Mouse (Mus musculus) midbrain, postnatal 0 days (tissue): ENCODE results near the gene D16Ertd472e. TPM values are rescaled to one million over a fixed set of nuclear protein-coding genes. Genes with fewer than 3 reads are reported as not detected.

Experiments
- ATAC-seq: fragments of 200-750 bp; cut with Nextera tagmentation; 2 replicates; pipeline ENCODE4 v1.8.0; 2017; ENCODE audit warnings: moderate number of reproducible peaks, mild to moderate bottlenecking, moderate TSS enrichment, moderate library complexity; ENCODE audit not compliant: low FRiP score
- DNase-seq: peaks from one replicate; pipeline ENCODE4 v3.0.0-alpha.2; 2015; ENCODE audit warnings: low spot score
- H3K27ac ChIP-seq: fragments of 300-500 bp; sonication (generic); 2 replicates; pipeline ENCODE4 v1.5.1; 2014; ENCODE audit warnings: low read depth, mild to moderate bottlenecking, low read length, mixed read lengths
- H3K27me3 ChIP-seq: fragments of 300-500 bp; sonication (generic); 2 replicates; pipeline ENCODE4 v1.6.1; 2014; ENCODE audit warnings: low read length, control low read depth, mixed read lengths; ENCODE audit not compliant: insufficient read depth
- H3K36me3 ChIP-seq: fragments of 300-500 bp; sonication (generic); 2 replicates; pipeline ENCODE4 v1.6.1; 2014; ENCODE audit warnings: low read length, control low read depth, mixed read lengths; ENCODE audit not compliant: insufficient read depth
- H3K4me1 ChIP-seq: fragments of 300-500 bp; sonication (generic); 2 replicates; pipeline ENCODE4 v1.6.1; 2014; ENCODE audit warnings: mild to moderate bottlenecking, control low read depth, antibody characterized with exemption, low read length, mixed read lengths; ENCODE audit not compliant: insufficient read depth
- H3K4me2 ChIP-seq: fragments of 300-500 bp; sonication (generic); 2 replicates; pipeline ENCODE4 v1.6.1; 2014; ENCODE audit warnings: low read depth, mild to moderate bottlenecking, low read length, mixed read lengths; ENCODE audit not compliant: poor library complexity, severe bottlenecking
- H3K4me3 ChIP-seq: fragments of 300-500 bp; sonication (generic); 2 replicates; pipeline ENCODE4 v1.5.1; 2014; ENCODE audit warnings: low read depth, mild to moderate bottlenecking, low read length, moderate library complexity
- H3K9ac ChIP-seq: fragments of 300-500 bp; sonication (generic); replicated peaks from 2 replicates; pipeline ENCODE4 v1.6.1; 2014; ENCODE audit warnings: mild to moderate bottlenecking, low read length, moderate library complexity, mixed read lengths; ENCODE audit not compliant: poor library complexity, severe bottlenecking
- H3K9me3 ChIP-seq: fragments of 300-500 bp; sonication (generic); 2 replicates; pipeline ENCODE4 v1.6.1; 2016; ENCODE audit warnings: low read length, control low read depth
- CTCF ChIP-seq: IDR thresholded peaks from 2 replicates; pipeline ENCODE4 v1.5.1; 2016; ENCODE audit warnings: antibody characterized with exemption, mild to moderate bottlenecking
- whole genome bisulfite sequencing: fragments of 180-500 bp; shearing (Covaris S2); extraction: QIAGEN DNeasy Blood & Tissue Kit; methylation state at CpG from one replicate; pipeline ENCODE4 v1.1.7; 2014; 5-methylcytosine and 5-hydroxymethylcytosine counted together
- polyA plus RNA-seq: library from polyadenylated mRNA; unstranded; fragments of >200 nt; fragmentation: Nextera tagmentation; extraction: Ambion mirVana; gene quantifications from 2 replicates; pipeline ENCODE4 v1.2.1, GENCODE M21; 2015
- total RNA-seq: library from RNA; depleted of rRNA; stranded (reverse); fragments of >200 nt; gene quantifications from 2 replicates; pipeline ENCODE4 v1.2.3, GENCODE M21; 2014

Gene D16Ertd472e
- total and polyA plus RNA-seq, 2 experiments from 2014 or later = 5.6 to 7.1 TPM

DNA sequence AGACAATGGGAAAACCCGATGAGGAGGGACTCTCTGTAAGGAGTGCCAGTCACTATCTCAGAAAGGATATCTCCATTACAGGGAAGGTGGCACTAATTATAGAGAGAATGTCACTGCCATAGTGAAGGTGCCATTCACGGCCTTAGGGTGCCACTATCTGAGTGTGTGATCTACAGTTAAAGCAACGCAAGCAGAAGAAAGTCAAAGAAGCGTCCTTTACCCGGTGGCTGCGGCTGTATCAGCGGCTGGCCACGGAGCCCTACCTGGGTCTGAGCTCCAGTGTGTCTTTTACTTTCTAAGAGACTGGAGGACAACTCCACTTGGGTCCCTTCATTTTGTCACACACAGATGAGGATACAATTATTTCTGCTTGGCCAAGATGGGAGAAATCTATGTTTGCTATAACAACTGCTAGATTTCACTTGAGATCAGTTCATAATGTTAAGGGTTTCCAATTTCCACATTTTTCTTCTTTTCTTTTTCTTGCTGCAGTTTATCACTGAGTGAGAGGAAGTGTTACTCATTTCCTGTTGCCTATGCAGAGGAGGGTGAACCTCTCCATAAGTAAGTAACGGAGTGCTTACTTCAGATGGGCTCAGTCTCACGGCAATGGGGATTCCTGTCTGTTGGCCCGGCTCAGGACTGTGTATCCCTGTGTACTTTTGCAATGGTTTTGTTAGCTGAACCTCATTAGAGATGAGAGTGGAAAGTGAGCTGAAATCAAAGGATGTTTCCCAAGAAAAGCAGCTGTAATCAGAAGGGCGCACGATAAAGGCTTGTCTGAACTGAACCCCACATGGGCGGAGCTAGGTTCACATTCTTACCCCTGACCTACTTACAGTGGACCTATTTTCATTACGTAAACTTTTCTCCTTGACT lies 13.2 kb downstream of the D16Ertd472e start:
- H3K4me1 ChIP-seq = no peaks in the 10 kb centered on the region
- H3K9me3 ChIP-seq = no peaks in the 10 kb centered on the region
- 89% methylated on average over 15 of the region's 15 CpGs for WGBS
- H3K4me2 ChIP-seq = no peak overlapping the region
- no peaks in the 10 kb centered on the region for H3K36me3 ChIP-seq
- TF ChIP-seq CTCF = no peak
- H3K9ac ChIP-seq = no peak overlapping the region
- no peaks in the 10 kb centered on the region for H3K27me3 ChIP-seq
- H3K4me3 ChIP-seq = no peak overlapping the region
- DNase-seq (no peak), ATAC-seq (no peak)
- no peak overlapping the region for H3K27ac ChIP-seq

- H3K4me1 ChIP-seq = no peaks in the 10 kb centered on the region
- no peak for TF ChIP-seq CTCF
- DNase-seq (no peak), ATAC-seq (no peak)
- H3K4me3 ChIP-seq = no peak overlapping the region
- H3K27ac ChIP-seq = no peak overlapping the region
- H3K36me3 ChIP-seq = no peaks in the 10 kb centered on the region; the same call in 1 of the 2 replicates
- 91% methylated on average over 5 of the region's 5 CpGs for WGBS
- no peaks in the 10 kb centered on the region for H3K27me3 ChIP-seq
- H3K4me2 ChIP-seq = no peak overlapping the region
- no peaks in the 10 kb centered on the region for H3K9me3 ChIP-seq
- no peak overlapping the region for H3K9ac ChIP-seq
Measured at GRCm38 (mm10) chr16:78560627-78561026, 15.9 kb downstream of the D16Ertd472e start.

DNA sequence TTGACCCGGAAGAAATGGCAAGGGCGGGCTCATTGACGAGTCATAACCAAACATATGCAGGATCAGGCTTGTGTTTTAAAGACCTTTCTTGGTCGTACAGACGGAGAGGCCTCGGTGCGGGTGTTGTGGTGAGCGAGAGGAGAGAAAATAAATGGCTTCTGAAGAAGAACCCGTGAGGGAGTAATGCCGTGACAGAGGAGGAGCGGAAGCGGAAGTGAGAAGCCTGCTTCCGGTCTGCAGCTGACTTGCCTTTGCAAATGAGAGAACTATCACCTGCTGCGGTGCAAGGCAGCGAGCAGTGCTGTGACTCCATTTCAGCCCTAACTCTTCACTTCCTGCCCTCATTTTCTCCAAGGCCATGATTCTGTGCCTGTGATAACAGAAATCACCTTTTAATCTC lies 16.4 kb downstream of the D16Ertd472e start:
- TF ChIP-seq CTCF = no peak

GRCm38 (mm10) chr16:78557573-78557972 lies 18.9 kb downstream of the D16Ertd472e start:
- H3K36me3 ChIP-seq = no peaks in the 10 kb centered on the region; the same call in 1 of the 2 replicates
- no peaks in the 10 kb centered on the region for H3K9me3 ChIP-seq
- no peak overlapping the region for H3K4me2 ChIP-seq
- ATAC-seq = no peak
- WGBS = 95% methylated on average over 4 of the region's 4 CpGs
- H3K9ac ChIP-seq = no peak overlapping the region
- H3K4me1 ChIP-seq = no peaks in the 10 kb centered on the region
- H3K27me3 ChIP-seq = no peaks in the 10 kb centered on the region
- no peak for TF ChIP-seq CTCF
- H3K27ac ChIP-seq = no peak overlapping the region
- no peak for DNase-seq
- H3K4me3 ChIP-seq = no peak overlapping the region

More for the DNA sequence above, 16.4 kb downstream of the D16Ertd472e start:
- no peak overlapping the region for H3K4me3 ChIP-seq
- DNase-seq = no peak
- no peaks in the 10 kb centered on the region for H3K27me3 ChIP-seq
- H3K9me3 ChIP-seq = no peaks in the 10 kb centered on the region
- no peak overlapping the region for H3K27ac ChIP-seq
- no peak overlapping the region for H3K4me2 ChIP-seq
- H3K9ac ChIP-seq = no peak overlapping the region
- no peak for ATAC-seq
- WGBS = 96% methylated on average over 15 of the region's 15 CpGs
- H3K4me1 ChIP-seq = no peaks in the 10 kb centered on the region
- no peaks in the 10 kb centered on the region; the same call in 1 of the 2 replicates for H3K36me3 ChIP-seq

GRCm38 (mm10) chr16:78554911-78555648 lies 21.4 kb downstream of the D16Ertd472e start:
- Histone ChIP-seq H3K4me1 (no peaks in the 10 kb centered on the region), H3K4me2 (no peak overlapping the region), H3K4me3 (no peak overlapping the region), H3K9ac (no peak overlapping the region), H3K27ac (no peak overlapping the region), H3K27me3 (no peaks in the 10 kb centered on the region), H3K36me3 (no peaks in the 10 kb centered on the region; the same call in 1 of the 2 replicates), H3K9me3 (no peaks in the 10 kb centered on the region)
- no peak for TF ChIP-seq CTCF
- no peak for ATAC-seq
- WGBS = 66% methylated on average over 10 of the region's 10 CpGs
- no peak for DNase-seq

- WGBS = 97% methylated on average over 10 of the region's 10 CpGs
- Histone ChIP-seq H3K4me3 (no peak overlapping the region), H3K27ac (no peak overlapping the region), H3K27me3 (no peaks in the 10 kb centered on the region), H3K9ac (no peak overlapping the region), H3K4me1 (no peaks in the 10 kb centered on the region), H3K9me3 (no peaks in the 10 kb centered on the region), H3K4me2 (no peak overlapping the region), H3K36me3 (peaks cover 9% of the 10 kb centered on the region; the same call in 1 of the 2 replicates)
- DNase-seq (no peak), ATAC-seq (no peak)
- no peak for TF ChIP-seq CTCF
Measured at GRCm38 (mm10) chr16:78547367-78547766, 29.1 kb downstream of the D16Ertd472e start.
